14 mouse cellular contexts compared by ENCODE assay signal in genomic region chr3:103944794-103945562, GRCm38 (mm10). TPM values are rescaled to one million over a fixed set of nuclear protein-coding genes. Genes with fewer than 3 reads are reported as not detected.
DNase-seq lines count a peak whose midpoint lies in the region; ATAC-seq and TF ChIP-seq lines count a peak whose summit lies in the region.
"Had no signal": no experiment of that assay in that cellular context is flagged by ENCODE, and none has a peak within 500 bp of the region (broad histone marks: within the 10 kb centered on the region; RNA-seq: fewer than 3 reads in every experiment).

No protein-coding gene starts in this region.

- no peaks in the 10 kb centered on the region for H3K4me1 ChIP-seq in hindbrain, postnatal 0 days (ENCODE audit: insufficient read depth, low read length)
- no peaks in the 10 kb centered on the region for H3K4me1 ChIP-seq in hindbrain, embryonic 10.5 days (replicated peaks)
- H3K4me1 ChIP-seq in forebrain, embryonic 16.5 days (replicated peaks; ENCODE audit: control insufficient read depth, insufficient read depth, low read length) = peaks cover 15% of the 10 kb centered on the region
- H3K4me1 ChIP-seq in heart, embryonic 12.5 days (replicated peaks) = no peaks in the 10 kb centered on the region
- H3K4me1 ChIP-seq: stomach, embryonic 15.5 days had no signal

- peak; percentile 74 for DNase-seq in hindbrain, postnatal 0 days (ENCODE audit: low spot score)
- DNase-seq in hindbrain, embryonic 10.5 days (ENCODE audit: low spot score) = no peak
- peak; percentile 76 to 82 for DNase-seq in right cerebral cortex, postnatal 10 days (ENCODE audit: low spot score in 2 of 2)
- DNase-seq in right cerebral cortex, postnatal 36 days (ENCODE audit: low spot score in 2 of 2) = no peak
- DNase-seq in telencephalon, adult 2 months (ENCODE audit: low read depth, low spot score) = peak; percentile 70
- no peak for DNase-seq in urinary bladder, postnatal 4 days (ENCODE audit: low spot score in 2 of 2)
- DNase-seq: heart, adult 11 months; heart, postnatal 4 days; lung, postnatal 36 days had no signal

- H3K4me3 ChIP-seq in hindbrain, postnatal 0 days (ENCODE audit: low read length) = no peak overlapping the region
- H3K4me3 ChIP-seq in hindbrain, embryonic 10.5 days = no peak overlapping the region
- H3K4me3 ChIP-seq in forebrain, embryonic 16.5 days (replicated peaks; ENCODE audit: low read length) = no peak overlapping the region
- no peak overlapping the region for H3K4me3 ChIP-seq in heart, embryonic 12.5 days
- H3K4me3 ChIP-seq: myocyte; stomach, embryonic 15.5 days had no signal

- peak overlapping the region; percentile 41; the same call in 1 of the 2 replicates for H3K27ac ChIP-seq in hindbrain, postnatal 0 days
- H3K27ac ChIP-seq in hindbrain, embryonic 10.5 days = no peak overlapping the region
- H3K27ac ChIP-seq in forebrain, embryonic 16.5 days (ENCODE audit: low read length) = peak overlapping the region; percentile 66
- no peak overlapping the region for H3K27ac ChIP-seq in heart, embryonic 12.5 days (ENCODE audit: poor library complexity, severe bottlenecking)
- H3K27ac ChIP-seq: kidney, postnatal 0 days; stomach, embryonic 15.5 days had no signal

- peak; percentile 63; the same call in 1 of the 2 replicates for ATAC-seq in hindbrain, postnatal 0 days
- ATAC-seq in forebrain, embryonic 16.5 days = peak; percentile 93
- no peak for ATAC-seq in heart, embryonic 12.5 days (ENCODE audit: insufficient number of reproducible peaks, low FRiP score)

- no peak overlapping the region for H3K4me2 ChIP-seq in hindbrain, postnatal 0 days (ENCODE audit: low read depth, low read length)
- H3K4me2 ChIP-seq in forebrain, embryonic 16.5 days (ENCODE audit: low read length) = no peak overlapping the region
- no peak overlapping the region for H3K4me2 ChIP-seq in heart, embryonic 12.5 days
- H3K4me2 ChIP-seq: stomach, embryonic 15.5 days had no signal

- H3K36me3 ChIP-seq in hindbrain, postnatal 0 days (ENCODE audit: insufficient read depth, low read length) = no peaks in the 10 kb centered on the region
- peaks cover 18% of the 10 kb centered on the region; the same call in 1 of the 2 replicates for H3K36me3 ChIP-seq in hindbrain, embryonic 10.5 days
- no peaks in the 10 kb centered on the region for H3K36me3 ChIP-seq in forebrain, embryonic 16.5 days (ENCODE audit: control insufficient read depth, insufficient read depth)
- H3K36me3 ChIP-seq in heart, embryonic 12.5 days = 0 out of 2 replicates have a peak, but pooled peaks cover 5% of the 10 kb centered on the region
- H3K36me3 ChIP-seq: stomach, embryonic 15.5 days had no signal

- no peaks in the 10 kb centered on the region for H3K27me3 ChIP-seq in hindbrain, postnatal 0 days (ENCODE audit: insufficient read depth, low read length)
- no peaks in the 10 kb centered on the region for H3K27me3 ChIP-seq in hindbrain, embryonic 10.5 days (ENCODE audit: insufficient read depth, poor library complexity, severe bottlenecking)
- H3K27me3 ChIP-seq in forebrain, embryonic 16.5 days (replicated peaks; ENCODE audit: control insufficient read depth, insufficient read depth, low read length) = no peaks in the 10 kb centered on the region
- no peaks in the 10 kb centered on the region for H3K27me3 ChIP-seq in heart, embryonic 12.5 days (replicated peaks)
- H3K27me3 ChIP-seq: stomach, embryonic 15.5 days had no signal

- 39% methylated on average over 1 of the region's 1 CpGs for WGBS in hindbrain, postnatal 0 days
- WGBS in hindbrain, embryonic 10.5 days = 96% methylated on average over 1 of the region's 1 CpGs
- 9% methylated on average over 1 of the region's 1 CpGs for WGBS in forebrain, embryonic 16.5 days
- WGBS in heart, embryonic 12.5 days = 94% methylated on average over 1 of the region's 1 CpGs

- TF ChIP-seq CTCF in hindbrain, postnatal 0 days (IDR thresholded peaks at IDR 0.05; ENCODE audit: low read depth) = no peak

- no peaks in the 10 kb centered on the region for H3K9me3 ChIP-seq in hindbrain, postnatal 0 days (ENCODE audit: low read length)
- H3K9me3 ChIP-seq in hindbrain, embryonic 10.5 days = no peaks in the 10 kb centered on the region
- 0 out of 2 replicates have a peak, but pooled peaks cover 2% of the 10 kb centered on the region for H3K9me3 ChIP-seq in forebrain, embryonic 16.5 days (ENCODE audit: control insufficient read depth, low read length)
- no peaks in the 10 kb centered on the region for H3K9me3 ChIP-seq in heart, embryonic 12.5 days (replicated peaks)
- H3K9me3 ChIP-seq: stomach, embryonic 15.5 days had no signal

- no peak overlapping the region for H3K9ac ChIP-seq in hindbrain, postnatal 0 days (replicated peaks; ENCODE audit: low read length)
- H3K9ac ChIP-seq in forebrain, embryonic 16.5 days (replicated peaks; ENCODE audit: low read depth, low read length) = no peak overlapping the region
- no peak overlapping the region for H3K9ac ChIP-seq in heart, embryonic 12.5 days
- H3K9ac ChIP-seq: stomach, embryonic 15.5 days had no signal

RNA-seq across cellular contexts. Expression of gene Phtf1, which starts 22.9 kb away (rescaled TPM):
- total RNA-seq in hindbrain, postnatal 0 days (2014; rRNA removed) = 24.0 and 25.0 TPM in 2 replicates
- 18.4 and 18.6 TPM in 2 replicates for polyA plus RNA-seq in hindbrain, postnatal 0 days (2015; fragmentation: Nextera tagmentation; extraction: Ambion mirVana)
- polyA plus RNA-seq in hindbrain, embryonic 10.5 days (2016; fragmentation: Nextera tagmentation; extraction: Ambion mirVana) = 34.5 TPM in 2 replicates
- 26.0 and 30.3 TPM in 2 replicates for polyA plus RNA-seq in forebrain, embryonic 16.5 days (2015; fragmentation: Nextera tagmentation; extraction: Ambion mirVana)
- 23.3 and 23.9 TPM in 2 replicates for polyA plus RNA-seq in heart, embryonic 12.5 days (2016; fragmentation: Nextera tagmentation; extraction: Ambion mirVana)

RNA-seq across cellular contexts. Expression of gene Rsbn1, which starts 31.1 kb away (rescaled TPM):
- total RNA-seq in hindbrain, postnatal 0 days (2014; rRNA removed) = 23.1 and 28.2 TPM in 2 replicates
- 17.7 and 19.1 TPM in 2 replicates for polyA plus RNA-seq in hindbrain, postnatal 0 days (2015; fragmentation: Nextera tagmentation; extraction: Ambion mirVana)
- polyA plus RNA-seq in hindbrain, embryonic 10.5 days (2016; fragmentation: Nextera tagmentation; extraction: Ambion mirVana) = 13.1 and 14.7 TPM in 2 replicates
- 21.1 and 23.4 TPM in 2 replicates for polyA plus RNA-seq in forebrain, embryonic 16.5 days (2015; fragmentation: Nextera tagmentation; extraction: Ambion mirVana)
- polyA plus RNA-seq in heart, embryonic 12.5 days (2016; fragmentation: Nextera tagmentation; extraction: Ambion mirVana) = 8.0 and 8.4 TPM in 2 replicates

Comparison
In these comparisons a context has a peak if more than half of its experiments do, and no peak if none do; other contexts are left out.
1. DNase-seq: peak in hindbrain, postnatal 0 days (single experiment), right cerebral cortex, postnatal 10 days (2 of 2) and telencephalon, adult 2 months (single experiment); none in hindbrain, embryonic 10.5 days (single experiment), right cerebral cortex, postnatal 36 days (0 of 2) and urinary bladder, postnatal 4 days (0 of 2).
2. H3K27ac ChIP-seq: peak in hindbrain, postnatal 0 days (single experiment) and forebrain, embryonic 16.5 days (single experiment); none in hindbrain, embryonic 10.5 days (single experiment) and heart, embryonic 12.5 days (single experiment).